Mouse (Mus musculus): ENCODE measurements around the gene Dpf1. TPM values are rescaled to one million over a fixed set of nuclear protein-coding genes. Genes with fewer than 3 reads are reported as not detected.
A peak's percentile ranks its signal among the peaks of the same experiment; 100 is the strongest.

Dpf1 gene
- total and polyA plus RNA-seq, 3 experiments, result 0.21 to 0.27 TPM; not detected in 1

GRCm38 (mm10) chr7:29327087-29327486, 23.3 kb downstream of the Dpf1 start:
- Histone ChIP-seq H3K27me3 (ENCODE audit: control insufficient read depth, insufficient read depth, low read length) (no peaks in the 10 kb centered on the region), H3K4me3 (no peak overlapping the region), H3K4me1 (ENCODE audit: control insufficient read depth, insufficient read depth, low read length) (no peaks in the 10 kb centered on the region), H3K36me3 (ENCODE audit: control insufficient read depth, insufficient read depth, low read length) (no peaks in the 10 kb centered on the region), H3K79me2 (replicated peaks; ENCODE audit: control insufficient read depth, insufficient read depth, low read length) (no peaks in the 10 kb centered on the region), H3K9ac (ENCODE audit: low read depth, low read length) (no peak overlapping the region), H3K27ac (no peak overlapping the region)
- intact Hi-C loops (cut with DNase I), result no loop called here
- no peak for DNase-seq
- TF ChIP-seq EP300 (IDR thresholded peaks at IDR 0.05; ENCODE audit: insufficient read depth, low read depth, low read length) (no peak), POLR2A (IDR thresholded peaks at IDR 0.05; ENCODE audit: insufficient read depth, low read depth, low read length) (no peak), CTCF (IDR thresholded peaks at IDR 0.05) (no peak)
- WGBS, result 71% methylated on average over 6 of the region's 6 CpGs

GRCm38 (mm10) chr7:29328984-29329383, 25.2 kb downstream of the Dpf1 start:
- intact Hi-C loops (cut with DNase I), result no loop called here
- no peak overlapping the region for H3K27ac ChIP-seq
- WGBS, result 95% methylated on average over 16 of the region's 16 CpGs
- no peaks in the 10 kb centered on the region for H3K79me2 ChIP-seq (replicated peaks; ENCODE audit: control insufficient read depth, insufficient read depth, low read length)
- H3K4me1 ChIP-seq (ENCODE audit: control insufficient read depth, insufficient read depth, low read length), result no peaks in the 10 kb centered on the region
- H3K27me3 ChIP-seq (ENCODE audit: control insufficient read depth, insufficient read depth, low read length), result no peaks in the 10 kb centered on the region
- TF ChIP-seq EP300 (IDR thresholded peaks at IDR 0.05; ENCODE audit: insufficient read depth, low read depth, low read length) (no peak), CTCF (IDR thresholded peaks at IDR 0.05) (no peak), POLR2A (IDR thresholded peaks at IDR 0.05; ENCODE audit: insufficient read depth, low read depth, low read length) (no peak)
- no peak overlapping the region for H3K4me3 ChIP-seq
- no peak overlapping the region for H3K9ac ChIP-seq (ENCODE audit: low read depth, low read length)
- no peaks in the 10 kb centered on the region for H3K36me3 ChIP-seq (ENCODE audit: control insufficient read depth, insufficient read depth, low read length)
- DNase-seq, result no peak

GRCm38 (mm10) chr7:29334156-29334555, 30.4 kb downstream of the Dpf1 start:
- DNase-seq, result no peak
- no peaks in the 10 kb centered on the region for H3K36me3 ChIP-seq (ENCODE audit: control insufficient read depth, insufficient read depth, low read length)
- H3K9ac ChIP-seq (ENCODE audit: low read depth, low read length), result no peak overlapping the region
- 79% methylated on average over 7 of the region's 7 CpGs for WGBS
- no peak overlapping the region for H3K27ac ChIP-seq
- no peaks in the 10 kb centered on the region for H3K27me3 ChIP-seq (ENCODE audit: control insufficient read depth, insufficient read depth, low read length)
- H3K4me3 ChIP-seq, result no peak overlapping the region
- no peak for TF ChIP-seq CTCF (IDR thresholded peaks at IDR 0.05)
- TF ChIP-seq EP300 (IDR thresholded peaks at IDR 0.05; ENCODE audit: insufficient read depth, low read depth, low read length), result no peak
- TF ChIP-seq POLR2A (IDR thresholded peaks at IDR 0.05; ENCODE audit: insufficient read depth, low read depth, low read length), result no peak
- H3K79me2 ChIP-seq (replicated peaks; ENCODE audit: control insufficient read depth, insufficient read depth, low read length), result no peaks in the 10 kb centered on the region
- intact Hi-C loops (cut with DNase I), result no loop called here
- no peaks in the 10 kb centered on the region for H3K4me1 ChIP-seq (ENCODE audit: control insufficient read depth, insufficient read depth, low read length)

GRCm38 (mm10) chr7:29335276-29335675, 31.5 kb downstream of the Dpf1 start:
- H3K9ac ChIP-seq (ENCODE audit: low read depth, low read length), result no peak overlapping the region
- no peaks in the 10 kb centered on the region for H3K4me1 ChIP-seq (ENCODE audit: control insufficient read depth, insufficient read depth, low read length)
- DNase-seq, result no peak
- no peaks in the 10 kb centered on the region for H3K79me2 ChIP-seq (replicated peaks; ENCODE audit: control insufficient read depth, insufficient read depth, low read length)
- intact Hi-C loops (cut with DNase I), result no loop called here
- no peaks in the 10 kb centered on the region for H3K36me3 ChIP-seq (ENCODE audit: control insufficient read depth, insufficient read depth, low read length)
- no peaks in the 10 kb centered on the region for H3K27me3 ChIP-seq (ENCODE audit: control insufficient read depth, insufficient read depth, low read length)
- TF ChIP-seq POLR2A (IDR thresholded peaks at IDR 0.05; ENCODE audit: insufficient read depth, low read depth, low read length), result no peak
- no peak for TF ChIP-seq CTCF (IDR thresholded peaks at IDR 0.05)
- TF ChIP-seq EP300 (IDR thresholded peaks at IDR 0.05; ENCODE audit: insufficient read depth, low read depth, low read length), result no peak
- no peak overlapping the region for H3K4me3 ChIP-seq
- H3K27ac ChIP-seq, result no peak overlapping the region

- Histone ChIP-seq H3K27me3 (ENCODE audit: control insufficient read depth, insufficient read depth, low read length) (no peaks in the 10 kb centered on the region), H3K36me3 (ENCODE audit: control insufficient read depth, insufficient read depth, low read length) (no peaks in the 10 kb centered on the region), H3K4me1 (ENCODE audit: control insufficient read depth, insufficient read depth, low read length) (no peaks in the 10 kb centered on the region), H3K9ac (ENCODE audit: low read depth, low read length) (no peak overlapping the region), H3K27ac (no peak overlapping the region), H3K79me2 (replicated peaks; ENCODE audit: control insufficient read depth, insufficient read depth, low read length) (no peaks in the 10 kb centered on the region), H3K4me3 (no peak overlapping the region)
- intact Hi-C loops (cut with DNase I), result no loop called here
- WGBS, result 85% methylated on average over 6 of the region's 6 CpGs
- DNase-seq, result no peak
- TF ChIP-seq POLR2A (IDR thresholded peaks at IDR 0.05; ENCODE audit: insufficient read depth, low read depth, low read length), result no peak
- TF ChIP-seq EP300 (IDR thresholded peaks at IDR 0.05; ENCODE audit: insufficient read depth, low read depth, low read length), result no peak
- TF ChIP-seq CTCF (IDR thresholded peaks at IDR 0.05), result no peak
Measured at GRCm38 (mm10) chr7:29335841-29336671, 32.3 kb downstream of the Dpf1 start.

- DNase-seq, result no peak
- Histone ChIP-seq H3K27me3 (ENCODE audit: control insufficient read depth, insufficient read depth, low read length) (no peaks in the 10 kb centered on the region), H3K36me3 (ENCODE audit: control insufficient read depth, insufficient read depth, low read length) (no peaks in the 10 kb centered on the region), H3K27ac (no peak overlapping the region), H3K4me3 (no peak overlapping the region), H3K79me2 (replicated peaks; ENCODE audit: control insufficient read depth, insufficient read depth, low read length) (no peaks in the 10 kb centered on the region), H3K9ac (ENCODE audit: low read depth, low read length) (no peak overlapping the region), H3K4me1 (ENCODE audit: control insufficient read depth, insufficient read depth, low read length) (no peaks in the 10 kb centered on the region)
- WGBS, result 85% methylated on average over 9 of the region's 9 CpGs
- intact Hi-C loops (cut with DNase I), result no loop called here
- TF ChIP-seq CTCF (IDR thresholded peaks at IDR 0.05) (0 out of 2 replicates have a peak, but pooled peaks have one; percentile 1), EP300 (IDR thresholded peaks at IDR 0.05; ENCODE audit: insufficient read depth, low read depth, low read length) (no peak)
Measured at GRCm38 (mm10) chr7:29336795-29337319, 33.1 kb downstream of the Dpf1 start.
